Mouse (Mus musculus) myocyte (in vitro differentiated cells): ENCODE results near the gene Fkbp5.

Experiments
- MAX ChIP-seq: IDR thresholded peaks from one replicate; pipeline ENCODE4 v1.6.1; 2011; ENCODE audit warnings: low read depth, mild to moderate bottlenecking, control low read depth
- POLR2A ChIP-seq: IDR thresholded peaks from one replicate; pipeline ENCODE4 v1.6.1; 2011; ENCODE audit warnings: low read depth, mild to moderate bottlenecking, control low read depth, moderate library complexity; ENCODE audit not compliant: insufficient read length
- REST ChIP-seq: IDR thresholded peaks from one replicate; pipeline ENCODE4 v1.6.1; 2011; ENCODE audit warnings: mild to moderate bottlenecking, control low read depth, moderate library complexity; ENCODE audit not compliant: insufficient read depth, insufficient read length
- USF1 ChIP-seq: IDR thresholded peaks from one replicate; pipeline ENCODE4 v1.6.1; 2011; ENCODE audit warnings: low read depth, mild to moderate bottlenecking, control low read depth, moderate library complexity

DNA sequence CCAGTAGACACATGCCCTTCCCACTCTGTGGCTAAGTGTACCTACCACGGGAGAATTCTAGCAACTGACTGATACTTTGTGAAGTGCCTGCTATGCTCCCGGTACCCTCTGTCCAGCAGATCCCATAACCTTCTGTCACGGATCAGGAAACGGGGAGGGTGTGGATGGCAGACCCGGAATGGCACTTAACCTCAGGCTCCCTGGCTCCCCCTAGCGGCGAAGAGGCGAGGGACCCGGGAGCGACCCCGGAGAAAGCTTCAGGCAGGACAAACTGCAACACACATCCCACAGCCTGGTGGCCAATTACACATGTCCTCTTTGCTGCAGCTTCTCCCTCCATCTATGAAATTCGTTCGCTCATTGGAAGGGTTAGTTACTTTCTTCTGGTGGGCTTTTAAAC lies 148.9 kb downstream of the Fkbp5 start:
- TF ChIP-seq REST = no peak
- no peak for TF ChIP-seq MAX
- no peak for TF ChIP-seq POLR2A
- no peak for TF ChIP-seq USF1
